Mouse (Mus musculus) heart, adult 8-10 months (tissue): ENCODE results near the gene Tmem86a. TPM values are rescaled to one million over a fixed set of nuclear protein-coding genes. Genes with fewer than 3 reads are reported as not detected.

ENCODE experiments used
- DNase-seq: peaks from one replicate; pipeline ENCODE4 v3.0.0; 2022; ENCODE audit warnings: low spot score
- microRNA-seq: library from miRNA; unstranded; fragments of <30 nt; microRNA quantifications from one replicate; pipeline ENCODE4 v1.2.0, GENCODE M21; 2022
- total RNA-seq, 4 experiments: library from RNA; stranded (reverse); gene quantifications; 2 replicates each; pipeline ENCODE4 v1.2.4; 2022

Tmem86a gene
- total RNA-seq, 4 experiments from 2014 or later: 20.6 to 33.5 (median 24.9) TPM

DNA sequence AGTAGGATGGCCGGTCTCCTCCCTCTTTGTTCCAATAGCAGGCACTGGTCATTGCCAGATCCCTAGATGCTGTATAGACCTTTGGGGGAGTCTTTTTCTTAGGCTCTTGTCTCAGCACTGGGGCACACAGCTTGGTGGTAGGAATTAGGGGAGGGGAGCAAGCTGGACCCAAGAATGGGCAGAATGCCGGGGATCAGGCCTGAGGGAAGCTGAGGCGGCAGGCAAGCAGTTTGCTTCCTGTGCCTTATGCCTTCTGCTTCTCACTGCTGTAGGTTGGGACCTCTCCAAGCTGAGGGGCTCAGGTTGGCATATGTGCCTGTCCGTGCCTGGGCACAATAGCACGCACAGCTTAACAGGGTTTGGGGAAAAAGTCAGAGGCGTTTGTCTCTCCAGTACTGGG, 25.8 kb downstream of the Tmem86a start:
- no peak for DNase-seq

DNA sequence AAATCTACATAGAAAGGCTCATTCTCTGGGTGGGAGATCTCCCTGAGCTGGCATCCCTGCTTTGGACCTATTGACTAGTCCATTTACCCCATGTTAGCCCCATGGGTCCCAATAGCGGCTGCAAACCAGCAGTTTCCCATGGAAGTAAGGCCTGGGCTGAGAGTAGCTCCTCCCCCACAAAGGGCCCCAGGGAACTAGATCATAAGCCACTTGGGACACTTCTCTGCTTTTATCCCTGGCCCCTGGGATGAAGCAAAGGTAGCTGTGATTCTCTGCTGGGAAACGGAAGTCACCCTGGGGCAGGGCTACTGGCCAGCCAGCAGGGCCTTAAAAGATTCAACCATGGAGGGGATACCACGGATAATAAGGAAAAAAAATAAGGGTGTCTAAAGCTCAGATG, 26.3 kb downstream of the Tmem86a start:
- DNase-seq: no peak

DNA sequence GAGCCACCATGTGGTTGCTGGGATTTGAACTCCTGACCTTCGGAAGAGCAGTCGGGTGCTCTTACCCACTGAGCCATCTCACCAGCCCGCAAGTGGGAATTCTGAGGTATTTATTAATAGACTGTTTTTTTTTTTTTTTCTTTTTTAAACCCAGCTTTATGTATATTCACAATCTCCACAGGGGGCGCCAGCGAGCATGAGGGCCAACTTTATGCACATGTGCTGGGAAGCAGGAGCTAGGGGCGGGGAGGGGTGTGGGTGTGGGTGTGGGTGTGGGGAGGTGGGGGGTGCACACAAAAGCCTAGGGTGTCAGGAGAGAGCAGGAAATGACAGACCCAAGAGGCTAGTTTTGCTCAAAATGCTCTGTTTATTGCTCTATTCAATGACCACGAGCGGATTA, 27.1 kb downstream of the Tmem86a start:
- no peak for DNase-seq

DNA sequence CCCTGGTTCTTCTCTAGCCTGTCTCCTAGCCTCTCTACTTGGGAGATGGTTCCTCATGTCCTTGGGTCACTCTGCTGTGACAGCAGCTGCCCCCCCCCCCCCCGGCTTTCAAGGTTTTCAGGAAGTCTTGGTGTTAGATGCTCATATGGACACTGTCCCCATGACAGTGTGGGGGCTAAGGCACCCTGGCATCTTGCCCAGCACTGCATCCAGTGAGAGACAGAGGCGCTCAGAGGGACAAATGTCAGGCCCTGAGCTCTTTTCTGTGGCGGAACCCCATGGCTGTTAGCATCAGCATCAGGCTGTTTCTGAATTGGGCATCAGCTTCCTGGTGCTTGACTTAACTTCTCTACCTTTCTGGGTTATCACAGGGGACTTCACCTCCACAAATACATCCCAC, 30.5 kb downstream of the Tmem86a start:
- no peak for DNase-seq

DNA sequence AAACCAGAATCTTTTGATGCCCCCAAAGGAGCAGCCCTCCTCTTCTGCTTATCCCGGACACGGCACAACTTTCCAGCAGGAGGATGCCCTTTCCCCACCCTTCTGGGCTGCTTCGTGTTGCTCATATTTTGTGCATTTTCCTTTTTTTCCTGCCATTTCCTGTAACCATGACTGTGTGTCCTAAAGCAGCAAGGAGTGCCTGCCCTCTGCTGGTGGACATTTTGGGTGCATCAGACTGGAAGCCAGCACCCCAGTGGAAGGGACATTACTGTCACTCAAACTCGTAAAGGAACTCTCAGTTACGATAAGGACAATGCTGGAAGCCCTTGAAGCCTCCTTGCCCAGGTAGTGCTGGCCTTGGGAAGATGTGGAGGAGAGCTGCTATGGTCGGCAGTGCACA, 30.9 kb downstream of the Tmem86a start:
- peak; percentile 70 for DNase-seq

DNA sequence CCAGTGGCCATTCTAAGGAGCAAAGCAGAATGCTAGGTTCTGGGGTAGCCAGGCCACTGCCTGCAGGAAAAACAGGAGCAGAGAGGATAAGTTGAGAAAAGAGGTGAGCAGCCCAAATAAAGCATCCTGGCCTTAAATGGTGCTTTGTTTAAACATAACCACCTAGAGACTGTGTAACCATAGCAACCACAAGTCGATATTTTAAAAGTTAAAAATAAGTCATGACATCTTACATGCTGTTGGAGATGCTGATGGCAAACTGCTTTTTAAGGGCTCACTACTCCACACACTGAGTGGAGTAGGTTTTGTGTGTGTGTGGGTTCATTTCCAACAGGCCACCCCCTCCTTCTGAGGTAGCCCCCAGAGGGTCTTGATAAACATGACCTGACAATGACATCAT, 34.7 kb downstream of the Tmem86a start:
- DNase-seq: no peak

DNA sequence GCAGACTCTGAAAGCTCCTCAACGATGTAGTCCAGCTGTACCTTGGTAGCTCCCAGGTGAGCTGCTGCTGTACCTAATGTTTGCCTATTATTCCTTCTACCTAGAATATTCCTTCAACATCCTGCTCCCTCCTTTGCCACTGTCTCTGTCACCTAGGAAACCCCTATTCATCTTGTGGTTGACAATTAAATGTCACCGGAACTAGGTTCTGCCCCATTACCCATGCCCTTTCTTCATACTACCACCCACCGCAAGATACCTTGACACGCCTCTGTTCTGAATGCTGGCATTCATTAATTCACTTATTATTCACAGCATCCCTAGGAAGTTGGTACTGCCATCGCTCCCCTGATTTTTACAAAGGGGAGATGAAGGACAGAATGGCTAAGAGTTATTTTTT, 43.5 kb downstream of the Tmem86a start:
- DNase-seq: no peak

DNA sequence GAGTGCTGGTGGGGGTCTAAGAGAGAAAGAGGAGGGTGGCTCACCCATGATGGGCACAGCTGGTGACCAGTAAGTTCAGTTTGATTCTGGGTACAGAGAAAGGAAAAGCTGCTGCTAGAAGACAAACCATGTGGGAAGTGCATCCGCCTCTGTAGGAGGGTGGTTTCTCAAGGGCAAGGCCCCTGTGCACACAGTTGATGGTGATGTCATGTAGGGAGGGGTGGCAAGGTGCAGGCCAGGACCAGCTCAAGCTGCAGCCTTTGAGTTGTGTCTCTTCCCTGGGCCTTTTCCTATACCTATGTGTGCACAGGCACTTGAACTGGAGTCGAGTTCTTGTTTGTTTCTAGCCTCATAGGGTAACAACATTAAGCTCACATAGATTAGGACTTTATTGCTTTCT, 44.6 kb downstream of the Tmem86a start:
- no peak for DNase-seq

DNA sequence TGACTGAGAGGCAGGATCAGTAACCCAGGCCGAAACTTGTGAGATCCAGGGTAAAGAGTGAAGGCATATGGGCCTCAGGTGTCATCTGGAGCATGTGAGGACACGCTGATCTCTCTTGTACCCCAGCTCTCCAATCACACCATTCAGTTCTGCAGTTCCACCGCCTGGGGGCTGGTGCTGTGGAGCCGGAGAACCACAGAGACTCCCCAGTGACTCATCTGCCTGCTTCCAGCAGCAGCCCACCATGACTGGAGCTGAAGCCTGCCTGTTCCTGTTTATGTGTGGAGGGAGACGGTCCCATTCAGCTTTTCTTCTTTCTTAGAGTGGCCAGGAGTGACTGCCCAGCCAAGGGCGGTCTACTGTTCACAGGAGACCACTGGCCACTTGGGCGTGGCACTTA, 47.6 kb downstream of the Tmem86a start:
- no peak for DNase-seq

DNA sequence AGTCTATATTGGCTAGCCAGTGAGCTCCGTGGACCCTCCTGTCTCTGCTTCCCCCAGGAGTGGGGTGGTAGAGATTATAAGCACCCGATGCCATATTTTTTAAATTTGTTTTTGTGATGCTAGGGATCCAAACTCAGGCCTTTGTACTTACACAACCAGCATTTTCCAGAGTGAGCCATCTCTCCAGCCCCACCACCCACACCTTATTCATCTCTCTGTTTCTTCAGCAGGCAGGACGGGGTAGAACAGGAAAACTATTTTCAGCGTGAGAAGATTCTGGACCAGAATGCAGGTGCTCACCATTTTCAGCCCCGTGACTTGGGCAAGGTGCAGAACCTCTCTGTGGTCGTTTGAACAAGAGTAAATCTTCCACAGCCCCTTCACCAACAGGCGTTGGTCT, 48.9 kb downstream of the Tmem86a start:
- DNase-seq: no peak

DNA sequence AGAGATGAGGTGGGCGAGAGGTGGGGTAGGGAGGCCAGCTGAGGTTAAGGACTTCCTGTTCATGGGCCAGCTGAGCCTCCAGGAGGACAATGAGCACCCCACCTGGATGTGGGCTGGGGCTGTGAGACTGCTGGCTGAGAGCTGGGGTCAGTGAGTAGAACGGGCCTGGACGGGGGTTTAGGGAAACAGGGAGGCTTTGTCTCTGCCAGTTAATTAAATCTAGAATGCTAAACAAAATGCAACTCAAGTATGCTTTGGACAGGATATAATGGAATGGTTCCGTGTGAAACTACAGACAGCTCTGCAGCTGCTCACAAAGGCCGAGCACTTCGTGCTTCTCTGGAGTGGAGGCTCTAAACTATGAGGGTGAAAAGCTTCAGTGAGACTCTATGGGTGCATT, 50.2 kb downstream of the Tmem86a start:
- DNase-seq: no peak

DNA sequence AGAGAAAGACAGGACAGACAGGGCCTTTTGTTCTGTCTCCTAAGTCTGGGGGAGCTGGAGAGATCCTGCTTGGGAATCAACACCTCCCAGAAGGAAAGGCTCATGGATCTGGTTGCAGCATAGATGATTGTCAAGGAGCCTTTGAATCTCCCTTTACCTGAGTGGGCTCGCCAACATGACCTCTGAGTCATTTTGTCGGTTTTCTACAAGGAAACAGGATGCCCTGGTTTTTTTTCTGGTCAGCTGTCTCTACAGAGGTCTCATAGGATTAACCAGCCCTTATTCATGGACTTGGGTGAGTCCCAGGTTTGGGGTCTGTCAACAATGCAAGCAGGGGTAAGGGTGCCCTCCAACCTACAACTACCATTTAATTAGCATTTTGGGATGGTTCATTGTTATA, 52.6 kb downstream of the Tmem86a start:
- no peak for DNase-seq

DNA sequence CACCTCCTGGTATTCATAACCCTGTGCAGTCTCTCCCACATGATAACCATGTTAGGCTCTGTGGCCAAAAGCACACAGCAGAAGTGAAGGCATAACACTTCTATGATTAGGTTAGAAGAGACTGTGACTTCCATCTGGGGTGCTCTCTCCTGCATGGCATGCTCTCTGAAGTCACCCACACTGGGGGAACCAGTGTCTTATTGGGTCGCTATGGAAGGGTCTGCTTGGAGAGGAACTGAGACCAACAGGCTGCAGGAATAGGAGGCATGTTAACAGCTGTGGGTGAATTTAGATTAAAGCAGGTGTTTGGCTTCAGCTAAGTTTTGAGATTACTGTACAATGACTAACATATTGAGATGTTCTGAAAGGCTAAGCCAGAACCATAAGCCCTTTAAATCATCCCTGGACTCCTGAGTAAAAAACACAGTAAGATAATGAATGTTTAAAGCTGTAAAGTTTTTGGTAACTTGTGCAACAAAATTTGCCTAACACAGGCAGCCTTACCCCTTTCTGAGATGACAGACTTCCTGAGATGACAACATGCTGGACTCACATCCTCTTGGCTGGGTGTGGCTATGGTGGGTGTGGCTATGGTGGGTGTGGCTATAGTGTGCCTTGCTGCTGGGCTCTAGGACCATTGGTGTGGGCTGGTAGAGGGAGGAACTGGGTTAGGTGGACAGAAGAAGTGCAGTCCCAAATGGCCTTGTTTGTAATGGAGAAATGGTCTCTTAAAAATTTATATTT, 53.4 kb downstream of the Tmem86a start:
- DNase-seq: no peak

Small RNAs within 50 kb of the gene (microRNA-seq; reads per million reads assigned to microRNA genes)
- gene Mir7056: not detected

Other genes with a start within 250 kb of the Tmem86a start
- 100 to 1,000 TPM; 719 to 878 (median 816) TPM for gene Ldha, start 209.1 kb upstream of the Tmem86a start, total RNA-seq
- gene Ldhc, start 189.4 kb upstream of the Tmem86a start, total RNA-seq: not detected
- 10 to 100 TPM; 57.8 to 72.1 (median 60.1) TPM for gene Tsg101, start 130.6 kb upstream of the Tmem86a start, total RNA-seq
- 10 to 100 TPM; 10.1 to 14.9 (median 12.7) TPM for gene Uevld, start 92.1 kb upstream of the Tmem86a start, total RNA-seq
- gene Gm9999, start 67.0 kb upstream of the Tmem86a start, total RNA-seq: not detected
- gene Spty2d1, start 42.2 kb upstream of the Tmem86a start, total RNA-seq: 1 to 10 TPM; 5.7 to 6.4 (median 6.2) TPM
- not detected for gene Ptpn5, start 83.1 kb downstream of the Tmem86a start, total RNA-seq
- not detected for gene Mrgpra6, start 154.3 kb downstream of the Tmem86a start, total RNA-seq
- not detected for gene Mrgpra9, start 202.2 kb downstream of the Tmem86a start, total RNA-seq